ENCODE assay signal across 19 mouse cellular contexts in the genomic region with DNA sequence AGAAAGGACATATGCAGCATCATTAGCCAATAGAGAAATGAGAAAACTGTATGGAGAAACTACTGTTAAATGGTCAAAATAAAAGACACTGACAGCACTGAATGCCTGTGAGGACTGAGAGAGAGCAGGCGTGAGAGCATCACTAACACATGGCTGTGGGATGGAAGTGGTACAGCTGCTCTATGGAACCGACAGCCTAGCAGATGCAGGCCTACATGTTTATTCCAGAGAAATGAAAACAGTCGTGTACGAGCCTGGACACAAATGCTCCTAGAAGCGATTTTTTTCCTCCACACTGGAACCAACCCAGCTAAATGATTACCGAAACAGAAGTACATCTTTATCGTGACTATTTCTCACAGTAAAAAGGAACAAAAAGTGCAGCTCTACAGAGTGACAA. TPM values are rescaled to one million over a fixed set of nuclear protein-coding genes. Genes with fewer than 3 reads are reported as not detected.
DNase-seq lines count a peak whose midpoint lies in the region; ATAC-seq and TF ChIP-seq lines count a peak whose summit lies in the region.
"Had no signal": no experiment of that assay in that cellular context is flagged by ENCODE, and none has a peak within 500 bp of the region (broad histone marks: within the 10 kb centered on the region; RNA-seq: fewer than 3 reads in every experiment).

No protein-coding gene starts in this region.

- H3K27me3 ChIP-seq in forebrain, postnatal 0 days (ENCODE audit: insufficient read depth, low read length): no peaks in the 10 kb centered on the region
- H3K27me3 ChIP-seq in forebrain, embryonic 10.5 days (ENCODE audit: poor library complexity, severe bottlenecking): no peaks in the 10 kb centered on the region
- no peaks in the 10 kb centered on the region for H3K27me3 ChIP-seq in limb, embryonic 14.5 days (ENCODE audit: control insufficient read depth, insufficient read depth, low read length)
- no peaks in the 10 kb centered on the region for H3K27me3 ChIP-seq in limb, embryonic 10.5 days (ENCODE audit: low read depth, poor library complexity, severe bottlenecking)
- H3K27me3 ChIP-seq in heart, embryonic 12.5 days (replicated peaks): no peaks in the 10 kb centered on the region
- no peaks in the 10 kb centered on the region for H3K27me3 ChIP-seq in midbrain, embryonic 10.5 days (ENCODE audit: low read depth, poor library complexity, severe bottlenecking)
- H3K27me3 ChIP-seq: limb, embryonic 13.5 days had no signal

- H3K4me3 ChIP-seq in forebrain, postnatal 0 days (ENCODE audit: low read depth, low read length): no peak overlapping the region
- no peak overlapping the region for H3K4me3 ChIP-seq in forebrain, embryonic 10.5 days
- H3K4me3 ChIP-seq in limb, embryonic 14.5 days (replicated peaks; ENCODE audit: low read length): no peak overlapping the region
- no peak overlapping the region for H3K4me3 ChIP-seq in limb, embryonic 10.5 days
- H3K4me3 ChIP-seq in heart, embryonic 12.5 days: no peak overlapping the region
- H3K4me3 ChIP-seq in midbrain, embryonic 10.5 days: no peak overlapping the region
- H3K4me3 ChIP-seq: heart, adult 2 months; limb, embryonic 13.5 days had no signal

- no peak overlapping the region for H3K9ac ChIP-seq in forebrain, postnatal 0 days
- no peak overlapping the region for H3K9ac ChIP-seq in limb, embryonic 14.5 days (ENCODE audit: low read depth, low read length, severe bottlenecking)
- H3K9ac ChIP-seq in heart, embryonic 12.5 days: no peak overlapping the region
- H3K9ac ChIP-seq: limb, embryonic 13.5 days; liver, postnatal 0 days had no signal

- TF ChIP-seq POLR2A in limb, embryonic 14.5 days (IDR thresholded peaks at IDR 0.05; ENCODE audit: borderline replicate concordance, extremely low read depth, insufficient read depth, insufficient read length): no peak

- no peak overlapping the region for H3K4me2 ChIP-seq in forebrain, postnatal 0 days (ENCODE audit: low read depth)
- no peak overlapping the region for H3K4me2 ChIP-seq in limb, embryonic 14.5 days (replicated peaks; ENCODE audit: low read depth, low read length, severe bottlenecking)
- H3K4me2 ChIP-seq in heart, embryonic 12.5 days: no peak overlapping the region
- H3K4me2 ChIP-seq: limb, embryonic 13.5 days had no signal

- DNase-seq in forebrain, postnatal 0 days: peak; percentile 24
- DNase-seq in forebrain, embryonic 10.5 days (ENCODE audit: extremely low spot score, low spot score): no peak
- DNase-seq in limb, embryonic 14.5 days (ENCODE audit: low spot score): peak; percentile 2
- DNase-seq in limb, embryonic 10.5 days (ENCODE audit: low spot score): no peak
- peak; percentile 62 for DNase-seq in layer of hippocampus, adult 9-11 months
- DNase-seq in lung, postnatal 25 days (ENCODE audit: low spot score): peak; percentile 2
- DNase-seq in midbrain, embryonic 10.5 days (ENCODE audit: low spot score): no peak
- DNase-seq: cerebellum, postnatal 14 days; embryo, embryonic 11 days; heart, adult 2 months; liver, postnatal 0 days; thymus, adult 18-20 months had no signal

- ATAC-seq in forebrain, postnatal 0 days: no peak
- no peak for ATAC-seq in limb, embryonic 14.5 days (ENCODE audit: low FRiP score, low read depth)
- ATAC-seq in heart, embryonic 12.5 days (ENCODE audit: insufficient number of reproducible peaks, low FRiP score): no peak
- ATAC-seq: forebrain, embryonic 14.5 days; inflammation-experienced regulatory T-cells, adult 6 months; liver, postnatal 0 days had no signal

- no peak overlapping the region for H3K27ac ChIP-seq in forebrain, postnatal 0 days (ENCODE audit: low read depth, low read length)
- no peak overlapping the region for H3K27ac ChIP-seq in forebrain, embryonic 10.5 days
- no peak overlapping the region for H3K27ac ChIP-seq in limb, embryonic 14.5 days (replicated peaks; ENCODE audit: low read depth, low read length)
- no peak overlapping the region for H3K27ac ChIP-seq in limb, embryonic 10.5 days
- H3K27ac ChIP-seq in heart, embryonic 12.5 days (ENCODE audit: poor library complexity, severe bottlenecking): no peak overlapping the region
- no peak overlapping the region for H3K27ac ChIP-seq in midbrain, embryonic 10.5 days (replicated peaks)
- H3K27ac ChIP-seq: heart, adult 2 months; kidney, postnatal 0 days; limb, embryonic 13.5 days had no signal

- H3K4me1 ChIP-seq in forebrain, postnatal 0 days (ENCODE audit: insufficient read depth): no peaks in the 10 kb centered on the region
- H3K4me1 ChIP-seq in forebrain, embryonic 10.5 days: no peaks in the 10 kb centered on the region
- no peaks in the 10 kb centered on the region for H3K4me1 ChIP-seq in limb, embryonic 14.5 days (ENCODE audit: control insufficient read depth, insufficient read depth, low read length)
- H3K4me1 ChIP-seq in limb, embryonic 10.5 days: no peaks in the 10 kb centered on the region
- peaks cover 9% of the 10 kb centered on the region for H3K4me1 ChIP-seq in heart, embryonic 12.5 days (replicated peaks)
- no peaks in the 10 kb centered on the region for H3K4me1 ChIP-seq in midbrain, embryonic 10.5 days
- H3K4me1 ChIP-seq: limb, embryonic 13.5 days had no signal

- no peaks in the 10 kb centered on the region for H3K36me3 ChIP-seq in forebrain, postnatal 0 days (ENCODE audit: insufficient read depth)
- no peaks in the 10 kb centered on the region for H3K36me3 ChIP-seq in forebrain, embryonic 10.5 days (replicated peaks)
- no peaks in the 10 kb centered on the region for H3K36me3 ChIP-seq in limb, embryonic 14.5 days (ENCODE audit: control insufficient read depth, insufficient read depth, low read length)
- H3K36me3 ChIP-seq in limb, embryonic 10.5 days: no peaks in the 10 kb centered on the region
- H3K36me3 ChIP-seq in heart, embryonic 12.5 days: no peaks in the 10 kb centered on the region
- H3K36me3 ChIP-seq in midbrain, embryonic 10.5 days: no peaks in the 10 kb centered on the region
- H3K36me3 ChIP-seq: limb, embryonic 13.5 days had no signal

- no peaks in the 10 kb centered on the region for H3K9me3 ChIP-seq in forebrain, postnatal 0 days (ENCODE audit: low read length)
- H3K9me3 ChIP-seq in forebrain, embryonic 10.5 days: no peaks in the 10 kb centered on the region
- no peaks in the 10 kb centered on the region for H3K9me3 ChIP-seq in limb, embryonic 14.5 days (ENCODE audit: control insufficient read depth, low read length)
- no peaks in the 10 kb centered on the region for H3K9me3 ChIP-seq in limb, embryonic 10.5 days (replicated peaks)
- H3K9me3 ChIP-seq in heart, embryonic 12.5 days (replicated peaks): no peaks in the 10 kb centered on the region
- H3K9me3 ChIP-seq in midbrain, embryonic 10.5 days (replicated peaks): no peaks in the 10 kb centered on the region
- H3K9me3 ChIP-seq: limb, embryonic 13.5 days had no signal

- no peak for TF ChIP-seq CTCF in forebrain, postnatal 0 days (IDR thresholded peaks at IDR 0.05; ENCODE audit: low read depth)

- 60% methylated on average over 7 of the region's 7 CpGs for WGBS in forebrain, postnatal 0 days
- WGBS in forebrain, embryonic 10.5 days: 90% methylated on average over 7 of the region's 7 CpGs
- 77% methylated on average over 7 of the region's 7 CpGs for WGBS in limb, embryonic 14.5 days
- WGBS in limb, embryonic 10.5 days: 91% methylated on average over 7 of the region's 7 CpGs
- WGBS in heart, embryonic 12.5 days: 82% methylated on average over 7 of the region's 7 CpGs
- 91% methylated on average over 7 of the region's 7 CpGs for WGBS in midbrain, embryonic 10.5 days

RNA-seq across cellular contexts. Expression of gene Sdk1, which starts 54.0 kb away (rescaled TPM):
- 11.8 and 13.6 TPM in 2 replicates for total RNA-seq in forebrain, postnatal 0 days (2014; rRNA removed)
- polyA plus RNA-seq in forebrain, postnatal 0 days (2015; fragmentation: Nextera tagmentation; extraction: Ambion mirVana): 1.1 and 1.5 TPM in 2 replicates
- polyA plus RNA-seq in forebrain, embryonic 10.5 days (2016; fragmentation: Nextera tagmentation; extraction: Ambion mirVana): 0.52 and 0.58 TPM in 2 replicates
- polyA plus RNA-seq in limb, embryonic 14.5 days (2012; rRNA removed): 7.2 and 8.3 TPM in 2 replicates
- 2.8 and 3.6 TPM in 2 replicates for polyA plus RNA-seq in limb, embryonic 14.5 days (2014; fragmentation: Nextera tagmentation; extraction: Ambion mirVana)
- polyA plus RNA-seq in limb, embryonic 10.5 days (2016; fragmentation: Nextera tagmentation; extraction: Ambion mirVana): 0.48 and 0.76 TPM in 2 replicates
- polyA plus RNA-seq in heart, embryonic 12.5 days (2016; fragmentation: Nextera tagmentation; extraction: Ambion mirVana): 4.1 and 4.4 TPM in 2 replicates
- polyA plus RNA-seq in midbrain, embryonic 10.5 days (2016; fragmentation: Nextera tagmentation; extraction: Ambion mirVana): 0.65 and 0.73 TPM in 2 replicates
- total RNA-seq: megakaryocyte-erythroid progenitor cell, adult 5-6 weeks; MEL had no signal
- polyA plus RNA-seq: inflammation-experienced regulatory T-cells, adult 6 months had no signal

Comparison
In these comparisons a context has a peak if more than half of its experiments do, and no peak if none do; other contexts are left out.
1. DNase-seq: peak in forebrain, postnatal 0 days (single experiment), limb, embryonic 14.5 days (single experiment), layer of hippocampus, adult 9-11 months (single experiment) and lung, postnatal 25 days (single experiment); none in forebrain, embryonic 10.5 days (single experiment), limb, embryonic 10.5 days (single experiment) and midbrain, embryonic 10.5 days (single experiment).